Mouse (Mus musculus): ENCODE results near the gene Nploc4.

DNA sequence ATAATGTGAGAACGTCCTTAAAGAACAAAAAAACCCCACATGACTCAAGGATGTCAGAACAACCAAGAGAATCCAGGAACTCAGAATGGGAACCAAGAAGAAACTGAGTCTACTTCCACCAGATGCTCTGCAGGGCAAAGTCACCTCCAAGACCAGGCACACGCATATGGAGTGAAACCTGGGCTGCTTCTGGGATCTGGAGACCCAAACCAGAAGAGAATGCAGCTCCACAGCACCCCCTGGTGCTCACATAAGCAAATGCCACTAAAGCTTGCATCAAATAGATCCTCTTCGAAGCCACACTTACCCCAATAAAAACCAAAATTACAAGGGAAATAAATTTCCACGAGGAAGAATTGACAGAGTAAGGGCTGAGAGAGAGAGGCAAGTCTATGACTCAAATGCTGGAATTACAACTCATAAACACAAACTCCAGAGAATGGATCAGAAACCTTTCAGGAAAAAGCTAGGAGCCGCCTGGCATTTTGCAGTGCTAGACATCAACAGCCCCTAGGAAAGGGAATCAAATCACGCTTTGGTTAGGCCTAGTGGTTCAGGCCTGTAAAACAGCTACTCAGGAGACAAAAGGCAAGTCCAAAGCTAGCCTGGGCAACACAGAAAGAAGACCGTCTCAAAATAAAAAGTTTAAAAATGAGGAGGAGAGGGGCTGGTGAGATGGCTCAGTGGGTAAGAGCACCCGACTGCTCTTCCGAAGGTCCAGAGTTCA lies 13.8 kb downstream of the Nploc4 start:
- TF ChIP-seq USF1 (IDR thresholded peaks at IDR 0.05; ENCODE audit: low read depth): no peak
- no peak for TF ChIP-seq CTCF (IDR thresholded peaks at IDR 0.05; ENCODE audit: control insufficient read depth, insufficient read depth, insufficient read length)
- no peak for TF ChIP-seq MAX (IDR thresholded peaks at IDR 0.05)

Measured in C2C12 (cell line).